Mouse (Mus musculus) cerebellum, postnatal 14 days (tissue): Measurements from ENCODE around the gene Barhl2.

Experiments used
- DNase-seq, 2 experiments: peaks; one replicate each; pipeline ENCODE4 v3.0.0; 2021; ENCODE audit warnings: mixed read lengths in 2 of 2

The Barhl2 gene

DNA sequence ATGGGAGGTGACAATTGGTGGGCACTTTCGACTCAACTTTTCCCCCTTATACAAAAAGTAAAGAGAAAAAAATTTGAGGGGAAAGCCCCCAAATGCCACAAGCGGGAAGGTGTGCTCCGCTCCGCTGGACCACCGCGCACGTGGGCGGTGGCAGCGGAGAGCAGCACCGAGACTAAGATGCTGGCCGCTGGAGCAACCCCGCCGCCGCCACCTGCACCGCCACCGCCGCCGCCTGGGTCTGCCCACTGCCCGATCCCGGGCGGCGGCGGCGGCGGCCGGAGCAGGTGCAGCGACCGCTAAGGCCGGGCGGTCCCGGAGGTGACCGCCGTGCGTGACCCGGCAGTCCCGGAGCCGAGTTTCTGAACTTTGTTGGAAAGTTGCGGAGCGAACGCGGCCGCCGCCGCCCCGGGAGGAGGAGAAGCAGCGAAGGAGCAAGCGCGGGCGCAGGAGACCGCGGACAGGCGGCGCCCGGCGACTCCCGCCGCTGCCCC lies at the start of gene Barhl2:
TSS of gene Barhl2 (minus strand) at position 181 of the 491 bp plus-strand sequence.
- no peak for DNase-seq

DNA sequence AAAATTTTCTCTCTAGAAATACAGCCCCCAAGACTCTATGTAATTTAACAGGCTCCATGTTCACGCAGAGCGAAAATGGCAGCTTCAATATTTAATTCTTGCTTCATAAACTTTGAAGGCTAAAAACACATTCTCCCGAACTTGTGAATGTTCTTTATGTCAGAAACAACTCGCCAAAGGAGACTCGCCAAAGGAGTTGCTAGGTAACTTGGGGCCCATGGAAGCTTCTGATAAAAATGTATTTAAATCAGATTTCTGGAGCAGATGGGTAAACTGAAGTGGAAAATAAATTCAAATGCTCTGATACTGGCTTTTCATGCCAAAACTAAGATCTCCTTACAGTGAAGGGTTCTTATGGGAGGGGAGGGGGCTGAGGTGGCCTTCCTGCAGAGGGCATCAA lies 48.1 kb upstream of the Barhl2 start:
- DNase-seq = no peak

DNA sequence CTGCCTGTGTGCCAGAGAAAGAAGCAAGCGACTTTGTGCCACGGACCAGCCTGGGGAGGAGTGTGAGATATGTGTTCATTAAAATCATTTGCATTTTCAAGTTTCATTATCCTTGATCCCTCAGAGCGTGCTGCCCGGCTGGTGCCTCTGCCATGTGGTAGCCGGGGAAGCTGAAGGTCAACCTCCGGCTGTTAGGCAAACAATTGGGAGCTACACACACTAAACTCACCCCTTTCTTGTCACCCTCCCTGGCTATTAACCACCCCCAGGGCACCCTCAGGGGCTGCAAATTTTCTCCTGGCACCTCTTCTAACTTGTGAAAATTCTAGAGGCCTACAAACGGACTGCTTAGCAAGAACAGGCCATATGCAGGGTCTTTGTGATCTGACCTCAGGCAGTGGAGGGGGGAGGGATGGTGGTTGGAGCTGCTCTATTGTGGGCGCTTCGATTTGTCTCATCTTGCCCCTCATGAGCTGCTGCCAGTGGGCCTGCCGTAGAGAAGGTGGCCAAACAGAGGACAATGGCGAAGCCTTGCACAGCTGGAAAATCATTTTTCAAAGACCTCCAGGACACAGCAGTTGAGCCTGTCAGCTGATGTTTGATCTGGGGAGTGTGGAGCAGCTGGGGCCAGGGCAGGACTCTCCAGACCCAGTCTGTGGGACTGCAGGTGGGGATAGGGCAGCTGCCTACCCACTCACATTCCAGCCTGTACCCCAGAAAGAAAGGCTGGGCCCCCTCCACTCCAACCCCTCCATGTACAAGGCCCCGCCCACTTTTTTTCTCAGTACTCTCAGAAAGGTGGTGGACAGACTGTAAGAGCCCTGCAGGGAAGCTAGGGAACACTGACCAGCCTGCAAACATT lies 44.9 kb upstream of the Barhl2 start:
- DNase-seq = no peak

DNA sequence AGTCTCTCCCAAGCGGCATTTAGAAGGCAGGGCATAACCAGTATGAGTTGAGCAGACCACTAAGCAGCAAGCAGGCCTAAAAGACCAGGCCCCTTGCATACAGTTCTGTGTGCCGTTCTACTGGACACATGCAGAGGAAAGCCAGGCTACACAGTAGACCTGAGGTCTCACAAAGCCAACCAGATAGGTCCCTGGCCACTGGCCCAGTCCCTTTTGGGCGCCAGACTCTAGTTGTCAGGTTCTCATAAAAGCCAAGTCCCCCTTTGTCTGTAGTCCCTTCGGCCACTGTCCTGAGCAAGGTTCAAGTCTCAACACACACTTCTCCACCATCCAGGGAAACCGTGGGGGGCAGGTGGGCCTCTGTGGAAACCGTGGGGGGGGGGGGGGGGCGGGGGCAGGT lies 44.3 kb upstream of the Barhl2 start:
- peak; percentile 30 to 32 for DNase-seq

DNA sequence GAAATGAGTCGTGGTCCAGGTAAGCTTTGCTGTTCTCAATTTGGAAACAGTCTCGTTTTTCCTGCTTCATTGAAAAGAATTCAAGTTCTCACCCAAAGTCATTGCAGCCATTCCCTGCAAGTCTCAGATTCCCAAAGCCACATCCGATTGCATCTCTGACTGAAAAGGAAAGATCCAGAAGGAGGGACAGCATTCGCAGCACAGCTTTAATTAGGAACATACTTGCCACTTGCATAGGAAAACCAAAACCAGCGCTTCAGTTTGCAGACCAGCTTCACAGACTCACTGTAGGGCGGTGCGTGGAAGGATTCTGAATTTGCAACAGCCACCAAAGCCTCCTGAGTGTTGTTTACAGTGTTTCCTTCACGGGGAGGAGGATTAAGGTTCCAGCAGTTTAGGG lies 33.8 kb upstream of the Barhl2 start:
- DNase-seq = no peak

DNA sequence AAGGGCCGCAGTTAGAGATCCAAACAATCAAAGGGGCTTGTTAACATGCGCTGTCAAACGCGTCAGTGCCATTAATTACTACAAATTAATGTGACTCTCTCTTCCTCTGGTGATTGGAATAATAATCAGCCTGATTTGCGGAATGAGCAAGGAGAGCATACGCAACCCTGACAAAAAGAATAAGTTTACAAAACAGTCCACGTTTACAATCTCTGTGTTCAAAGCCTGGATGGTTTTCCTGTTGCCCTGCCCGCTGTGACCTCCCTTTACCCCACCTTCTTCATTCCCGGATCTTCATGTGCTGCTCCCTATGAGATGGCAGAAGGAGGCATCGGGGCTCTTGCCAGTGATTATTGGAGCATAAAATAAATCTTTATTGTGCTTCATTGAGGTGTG lies 14.1 kb upstream of the Barhl2 start:
- peak in 1 of 2 experiments; percentile 52 for DNase-seq

DNA sequence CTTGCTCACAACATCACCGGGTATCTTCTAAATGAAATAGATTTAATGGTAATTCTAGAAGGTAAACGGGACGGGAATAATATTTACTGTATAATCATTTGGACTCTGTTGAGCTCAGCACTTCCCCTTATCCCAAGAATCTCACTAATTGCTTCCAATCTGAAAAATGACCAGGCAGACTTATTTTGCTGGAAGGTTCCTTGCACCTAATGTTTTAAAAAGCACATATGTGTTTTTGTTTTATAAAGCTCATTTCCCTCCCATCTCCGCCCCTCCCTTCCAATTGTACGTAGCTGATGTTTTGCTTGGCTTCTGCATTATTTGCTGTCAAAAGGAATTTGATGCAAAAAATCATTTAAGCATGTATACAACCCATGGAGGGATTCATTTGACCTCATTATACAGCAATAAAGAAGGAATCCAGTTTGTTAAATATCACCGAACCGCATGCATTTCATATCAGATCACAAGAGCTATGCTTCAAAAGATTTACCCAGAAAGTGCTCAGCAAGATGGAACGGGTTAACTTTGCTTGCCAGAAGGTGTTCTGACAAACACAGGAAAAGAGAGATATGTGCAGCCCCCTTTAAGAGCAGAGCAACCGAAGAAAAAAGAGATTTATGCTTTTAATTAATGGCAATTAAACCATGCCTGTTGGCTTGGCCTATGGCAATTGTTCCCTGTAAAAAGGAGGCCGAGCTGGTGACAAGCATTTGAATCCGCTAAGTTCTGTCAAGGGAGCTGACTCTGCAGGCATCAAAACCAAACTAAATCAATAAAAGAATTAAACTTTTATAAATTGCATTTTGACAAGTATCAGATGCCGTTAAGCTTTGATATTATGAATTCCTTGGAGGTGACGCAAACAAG lies 13.5 kb upstream of the Barhl2 start:
- peak in 1 of 2 experiments; percentile 31 for DNase-seq

DNA sequence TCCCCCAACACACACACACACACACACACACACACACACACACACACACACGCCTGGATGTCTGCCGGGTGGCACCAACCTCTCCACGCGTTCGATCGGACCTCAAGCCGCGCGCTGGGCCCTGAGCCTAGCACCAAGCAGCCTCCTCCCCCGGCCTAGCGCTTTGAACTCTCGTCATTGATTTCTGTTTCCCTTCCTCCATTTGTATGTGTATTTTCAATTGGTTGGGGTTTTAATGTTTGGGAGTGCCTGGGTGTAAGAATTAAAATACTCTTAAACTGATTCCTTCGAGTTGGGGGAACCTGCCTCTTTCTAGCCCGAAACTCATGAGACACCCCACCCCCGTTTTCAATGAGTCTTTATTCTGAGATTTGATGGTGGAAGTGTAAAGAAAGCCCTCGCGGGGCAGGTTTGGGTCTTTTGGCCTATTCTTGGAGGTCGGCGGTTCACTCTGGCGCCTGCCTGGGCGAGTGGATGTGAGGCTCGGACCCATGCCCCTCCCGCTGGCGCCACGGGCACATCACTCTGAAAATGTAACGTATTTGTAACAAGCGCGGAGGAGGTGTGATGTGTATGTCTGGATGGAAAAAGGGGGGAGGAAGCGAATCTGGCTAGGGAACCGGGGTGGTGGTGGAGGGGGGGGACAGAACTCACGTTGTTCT lies 7.3 kb upstream of the Barhl2 start:
- peak; percentile 77 to 79 for DNase-seq

DNA sequence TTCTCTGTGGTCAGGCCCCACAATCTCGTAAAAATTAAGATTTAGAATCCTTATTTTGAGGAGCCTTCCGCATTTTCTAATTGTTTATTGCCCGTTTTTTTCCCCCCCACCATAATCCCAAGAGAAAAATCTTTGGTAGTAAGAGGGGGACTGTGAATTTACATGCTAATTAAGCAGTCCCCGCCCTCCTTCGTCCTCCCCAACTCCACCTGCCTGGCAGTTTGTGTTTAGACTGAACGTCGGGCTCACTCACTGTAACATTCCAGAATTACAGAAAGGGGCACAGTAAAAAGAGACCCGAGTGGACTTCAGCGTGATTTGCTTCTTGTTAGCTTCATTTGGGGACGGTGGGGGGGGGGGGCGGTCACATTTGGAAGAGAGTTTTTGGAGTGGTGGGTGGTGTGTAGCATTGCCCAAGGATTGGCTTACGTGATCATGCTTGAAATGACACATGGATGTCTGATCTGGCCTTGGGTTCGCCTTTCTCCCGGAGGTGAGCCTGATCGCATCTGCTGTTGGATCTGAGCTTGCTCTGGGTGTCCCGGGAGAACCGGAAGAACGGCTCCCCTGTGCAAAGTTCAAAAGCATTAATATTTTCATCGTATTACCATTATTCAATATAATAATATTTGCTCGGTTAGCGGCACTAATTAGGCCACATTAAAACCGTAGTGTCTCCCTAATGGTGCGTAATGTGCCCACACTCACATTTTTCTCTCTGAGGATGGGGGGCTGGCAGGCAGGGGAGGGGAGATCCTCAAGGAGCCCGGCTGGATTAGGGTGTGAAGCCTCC lies 6.6 kb upstream of the Barhl2 start:
- peak; percentile 48 to 60 for DNase-seq

DNA sequence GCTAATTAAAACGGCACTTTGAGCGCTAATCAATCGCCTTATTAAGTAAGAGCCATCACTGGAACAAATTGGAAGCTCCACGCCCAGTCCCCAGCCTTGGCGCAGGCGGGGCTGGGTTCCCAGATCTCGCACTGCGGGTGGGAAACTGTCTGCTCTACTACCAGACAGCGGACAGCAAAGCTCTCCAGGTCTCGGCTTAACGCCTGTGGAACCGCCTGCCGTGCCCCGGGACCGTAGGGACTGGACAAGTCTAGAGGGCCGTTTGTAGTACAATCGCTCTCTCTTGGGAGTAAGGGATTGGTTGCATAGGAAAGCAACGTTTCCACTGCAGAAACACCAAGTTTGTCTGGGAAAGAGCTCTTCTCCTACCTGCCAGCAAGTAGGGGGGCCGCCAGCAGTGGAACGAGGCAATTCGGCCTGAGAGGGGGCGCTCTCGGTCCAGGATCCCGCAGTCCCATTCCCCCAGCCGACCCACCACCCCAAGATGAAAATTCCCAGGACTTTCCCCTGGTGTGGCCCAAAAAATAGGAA lies 5.8 kb upstream of the Barhl2 start:
- peak; percentile 84 to 88 for DNase-seq

DNA sequence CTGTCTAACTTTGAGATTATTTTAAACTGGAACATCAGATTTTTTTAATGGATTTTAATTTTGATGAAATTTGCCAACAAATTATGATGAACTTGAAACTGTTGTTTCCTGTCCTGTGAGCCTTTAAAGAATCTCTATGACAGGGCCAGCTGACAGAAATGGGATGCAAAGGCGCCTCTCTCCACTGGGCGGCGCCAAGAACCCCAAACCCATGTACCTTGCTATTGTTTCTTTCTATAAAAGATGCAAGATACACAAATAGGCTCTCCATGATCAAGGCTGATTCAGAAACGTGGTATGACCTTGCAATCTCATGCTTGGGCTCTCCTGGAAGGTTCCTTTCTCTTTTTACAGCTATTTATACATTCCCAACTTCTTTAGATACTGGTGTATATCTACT lies 3.9 kb upstream of the Barhl2 start:
- peak; percentile 85 to 89 for DNase-seq

DNA sequence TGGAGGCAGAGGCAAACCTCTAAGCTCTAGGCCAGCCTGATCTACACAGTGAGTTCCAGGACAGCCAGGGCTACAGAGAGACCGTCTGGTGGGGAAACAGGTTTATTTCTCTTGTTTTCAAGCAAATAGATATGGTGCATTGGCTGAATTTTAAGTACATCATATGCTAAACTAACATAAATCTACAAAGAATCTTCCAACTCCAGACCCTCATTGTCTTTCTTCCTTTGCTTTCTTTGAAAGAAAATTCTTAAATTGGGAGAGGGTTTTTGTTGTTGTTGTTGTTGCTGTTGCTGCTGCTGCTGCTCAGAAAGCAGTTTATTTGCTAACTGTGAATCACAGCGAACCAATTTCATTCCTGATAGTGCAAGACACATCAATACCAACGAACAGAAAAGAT lies 3.5 kb upstream of the Barhl2 start:
- peak in 1 of 2 experiments; percentile 7 for DNase-seq

DNA sequence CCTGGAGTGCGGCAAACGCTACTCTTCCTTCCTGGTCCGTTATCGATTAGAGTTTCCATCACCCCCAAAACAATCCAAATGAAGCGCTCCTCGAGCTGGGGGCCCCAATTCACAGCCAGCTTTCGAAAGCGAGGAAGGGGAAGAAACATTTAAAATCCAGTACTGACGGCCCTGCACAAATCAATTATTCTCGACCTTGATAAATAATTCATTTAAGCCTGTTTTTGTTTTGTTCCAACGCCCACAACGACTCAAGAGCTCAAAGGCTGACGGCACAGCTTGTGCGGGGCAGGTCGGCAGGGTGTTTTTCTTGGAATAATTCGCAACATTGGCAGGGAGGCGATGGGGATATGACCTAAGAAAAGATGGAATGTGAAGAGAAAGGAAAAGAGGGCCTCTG lies 2.6 kb upstream of the Barhl2 start:
- peak in 1 of 2 experiments; percentile 25 for DNase-seq

DNA sequence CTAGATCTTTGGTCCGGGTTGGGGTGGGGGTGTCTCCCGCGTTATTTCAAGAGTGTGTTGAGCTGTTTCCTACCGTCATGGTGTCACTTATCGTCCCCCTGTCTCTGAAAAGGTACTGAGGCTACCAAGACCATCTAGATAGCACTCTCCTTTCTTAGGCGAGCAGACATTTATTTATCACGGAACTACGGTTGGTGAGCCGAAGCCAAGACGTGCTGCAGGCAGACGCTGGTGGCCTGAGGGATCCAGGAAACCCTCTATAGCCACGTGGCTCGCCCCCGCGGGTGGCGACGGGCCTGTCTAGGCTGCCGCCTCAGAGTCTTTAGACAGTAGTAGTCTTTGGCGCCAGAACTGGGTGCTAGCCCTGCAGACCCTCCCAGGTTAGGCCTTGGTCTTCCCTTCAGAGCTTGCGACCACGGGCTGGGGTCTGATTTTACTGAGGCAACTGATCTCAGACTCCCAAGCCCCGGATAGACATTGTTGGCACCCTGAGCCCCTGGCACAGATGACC lies 2.1 kb upstream of the Barhl2 start:
- peak; percentile 68 to 69 for DNase-seq

DNA sequence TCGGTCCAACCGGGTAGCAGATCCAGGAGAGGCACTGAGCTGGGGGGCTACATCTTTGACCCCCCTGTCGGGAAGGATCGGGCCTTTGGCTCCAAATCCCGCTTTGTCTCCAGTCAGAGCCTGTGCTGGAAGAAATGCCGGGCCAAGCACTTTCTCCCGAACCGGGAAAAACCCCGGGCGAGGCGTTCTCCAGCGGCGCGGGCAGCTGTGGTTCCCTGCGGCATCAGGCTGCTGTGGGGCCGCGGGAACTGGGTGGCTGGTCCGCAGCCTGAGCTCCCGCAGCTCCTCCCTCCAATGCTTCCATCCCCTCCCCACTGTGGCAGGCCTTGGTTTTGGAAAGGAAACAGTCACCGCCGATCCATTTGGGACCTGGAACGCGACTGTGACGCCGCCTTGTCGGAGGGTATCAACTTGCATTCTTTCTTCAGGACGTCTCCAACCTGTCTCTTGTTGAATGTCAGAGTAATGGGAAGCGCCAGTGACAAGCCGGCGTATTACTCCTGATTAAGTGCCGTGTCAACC lies 1.2 kb upstream of the Barhl2 start:
- DNase-seq = peak in 1 of 2 experiments; percentile 55

DNA sequence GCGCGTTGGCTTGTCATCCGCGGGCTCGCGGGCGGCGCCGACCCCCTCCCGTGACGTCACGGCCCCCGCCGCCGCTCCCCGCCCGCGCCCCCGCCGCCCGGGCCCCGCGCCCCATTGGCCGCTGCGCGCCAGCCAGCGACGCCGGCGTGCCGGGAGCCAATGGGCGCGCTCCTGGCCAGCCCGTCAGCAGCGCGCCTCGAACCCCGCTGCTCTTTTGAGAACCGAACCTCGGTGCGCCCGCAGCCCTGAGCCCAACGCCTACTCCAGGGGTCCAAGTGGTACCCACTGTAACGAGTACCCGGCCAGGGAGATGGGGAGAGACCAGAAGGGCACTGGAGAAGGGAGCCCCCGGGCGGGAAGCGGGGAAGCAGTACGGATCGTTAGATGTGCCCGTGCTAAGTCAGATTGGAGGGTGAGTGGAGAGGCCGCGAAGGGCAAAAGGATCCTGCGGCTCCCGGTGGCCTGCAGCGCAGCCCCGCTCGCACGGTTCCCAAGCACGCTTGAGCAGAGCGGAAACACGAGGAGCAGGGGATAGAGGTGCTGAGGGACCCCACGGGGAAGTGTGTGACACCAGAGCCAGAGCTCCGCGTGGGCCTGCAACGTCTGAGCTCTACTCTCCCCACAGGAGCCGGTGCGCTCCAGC lies 632 bp upstream of the Barhl2 start:
- DNase-seq = peak; percentile 90 to 95

DNA sequence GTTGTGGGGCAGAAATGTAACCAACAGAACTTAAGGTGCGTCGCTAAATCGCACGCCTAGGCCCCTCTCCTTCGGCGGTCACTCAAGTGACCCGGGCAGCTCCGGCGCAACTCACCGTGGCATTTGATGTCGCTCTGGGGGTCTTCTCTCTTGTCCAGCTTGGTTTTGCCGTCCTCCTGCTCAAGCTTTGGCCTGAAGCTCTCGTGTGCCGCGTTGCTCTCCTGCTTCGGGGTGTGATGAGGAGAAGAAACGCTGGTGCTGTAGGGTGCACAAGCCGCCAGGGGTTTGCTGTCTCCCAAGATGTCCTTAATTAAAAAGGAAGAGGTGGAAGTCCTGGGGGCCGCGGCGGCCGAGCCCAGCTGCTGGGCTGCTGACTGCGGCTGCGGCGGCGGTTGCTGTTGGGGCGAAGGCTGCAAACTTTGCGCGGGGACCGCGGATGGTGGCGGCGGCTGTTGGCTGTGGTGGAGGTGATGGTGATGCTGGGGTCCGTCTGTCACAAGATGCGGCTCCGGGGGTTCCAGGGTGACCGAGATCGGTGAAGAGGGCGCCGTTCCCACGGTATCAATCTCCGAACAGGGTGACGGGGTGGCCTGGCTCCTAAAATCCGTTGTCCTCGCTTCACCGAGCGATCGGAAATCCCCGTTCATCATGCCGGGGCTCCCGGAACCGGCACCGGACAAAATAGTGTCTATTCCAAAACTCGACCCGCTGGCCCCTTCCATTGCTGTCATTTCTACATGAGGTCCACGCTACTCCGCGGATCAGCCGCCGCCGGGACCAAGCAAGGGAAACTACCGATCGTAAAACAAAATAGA lies 648 bp downstream of the Barhl2 start:
- DNase-seq = peak; percentile 56 to 68

DNA sequence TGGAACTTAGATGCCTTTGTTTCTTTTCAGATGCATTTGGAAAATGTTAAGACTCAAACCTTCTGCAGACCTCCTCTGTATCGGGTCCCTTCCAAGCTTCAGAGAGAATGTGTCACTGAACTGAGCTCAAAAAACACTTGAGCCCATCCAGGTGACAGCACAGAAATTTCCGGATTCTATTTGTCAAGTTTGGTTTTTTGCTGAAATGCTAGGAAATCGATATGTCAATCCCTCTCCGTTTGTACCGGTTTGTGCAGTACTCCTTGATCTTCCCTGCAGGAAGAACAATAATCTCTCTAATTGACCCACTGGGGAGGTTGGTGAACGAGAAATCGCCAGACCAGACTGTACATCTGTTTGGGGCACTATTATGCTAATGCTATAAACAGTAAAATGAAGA lies 2.0 kb downstream of the Barhl2 start:
- peak in 1 of 2 experiments; percentile 42 for DNase-seq

DNA sequence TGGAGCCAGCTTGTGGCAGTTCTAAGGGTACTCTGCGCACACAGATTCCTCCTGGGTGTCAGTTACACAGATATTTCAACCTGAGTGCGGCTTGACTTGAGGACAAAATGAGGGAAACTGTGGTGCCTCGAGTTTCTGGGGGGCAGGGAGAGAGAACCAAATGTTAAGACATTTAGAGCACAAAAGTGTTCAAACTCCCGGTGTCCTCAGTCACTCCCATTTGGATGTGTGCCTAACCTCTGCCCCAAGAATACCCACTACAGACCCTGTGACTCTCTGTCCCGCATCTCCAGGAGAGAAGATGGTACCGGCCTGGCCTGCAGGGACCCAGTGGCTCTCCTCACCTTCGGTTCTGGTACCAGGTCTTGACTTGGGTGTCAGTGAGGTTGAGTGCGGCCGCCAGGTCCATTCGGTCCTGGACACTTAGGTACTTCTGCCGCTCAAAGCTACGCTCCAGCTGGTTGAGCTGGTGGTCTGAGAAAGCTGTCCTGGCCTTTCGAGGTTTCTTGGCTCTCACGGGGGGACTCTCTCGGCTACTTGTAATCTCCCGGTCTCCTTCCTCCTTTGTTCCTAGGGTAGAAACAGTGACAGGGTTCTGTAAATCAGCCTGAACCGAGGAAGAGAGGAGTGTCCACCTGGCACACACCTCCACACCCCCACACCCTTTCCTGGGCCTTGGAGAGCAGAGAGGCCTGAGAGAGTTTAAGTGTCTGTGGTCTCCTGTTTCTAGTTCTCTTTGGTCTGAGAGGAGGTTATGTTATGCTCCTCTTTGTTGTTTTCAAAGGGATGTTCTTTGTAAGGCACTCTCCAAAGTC lies 2.7 kb downstream of the Barhl2 start:
- DNase-seq = peak; percentile 40 to 61
